Mouse (Mus musculus): ENCODE measurements around the gene Cfap65.

- TF ChIP-seq POLR2A (IDR thresholded peaks at IDR 0.05; ENCODE audit: low read depth, low read length) (no peak), CTCF (IDR thresholded peaks at IDR 0.05; ENCODE audit: extremely low read depth, insufficient read length, insufficient replicate concordance, low read depth, low read length) (no peak)
Measured at GRCm38 (mm10) chr1:74882828-74883227, 52.6 kb downstream of the Cfap65 start.
